Mouse (Mus musculus): ENCODE results near the gene Aldh2. TPM values are rescaled to one million over a fixed set of nuclear protein-coding genes. Genes with fewer than 3 reads are reported as not detected.
A peak's percentile ranks its signal among the peaks of the same experiment; 100 is the strongest.

Aldh2 gene
- polyA plus RNA-seq, 1 experiment from 2014 or later: 411 TPM

GRCm38 (mm10) chr5:121545793-121546529, 47.7 kb downstream of the Aldh2 start, which contains the start of gene Mapkapk5:
Gene Mapkapk5, minus strand, starts transcription at chr5:121545905.
- peak; percentile 97 for DNase-seq
- Histone ChIP-seq H3K27me3 (ENCODE audit: insufficient read depth, low read length) (no peaks in the 10 kb centered on the region), H3K36me3 (replicated peaks; ENCODE audit: insufficient read depth, low read length) (no peaks in the 10 kb centered on the region), H3K9me3 (ENCODE audit: low read length) (no peaks in the 10 kb centered on the region), H3K4me1 (ENCODE audit: insufficient read depth) (peaks cover 18% of the 10 kb centered on the region), H3K27ac (ENCODE audit: low read depth) (peak within 1 kb of the TSS; percentile 93), H3K4me3 (ENCODE audit: low read depth, low read length) (peak within 1 kb of the TSS; percentile 75), H3K9ac (replicated peaks) (peak within 1 kb of the TSS; percentile 89), H3K4me2 (ENCODE audit: low read depth, low read length) (peak within 1 kb of the TSS; percentile 71)
- WGBS (ENCODE audit: insufficient replicate concordance): 1% methylated on average over 45 of the region's 55 CpGs
- no peak; the same call in 1 of the 2 replicates for TF ChIP-seq EP300 (IDR thresholded peaks at IDR 0.05; ENCODE audit: low read depth)
- no peak for TF ChIP-seq CTCF (IDR thresholded peaks at IDR 0.05; ENCODE audit: low read depth)
- peak; percentile 94 for ATAC-seq

- Histone ChIP-seq H3K9me3 (ENCODE audit: low read length) (no peaks in the 10 kb centered on the region), H3K27ac (ENCODE audit: low read depth) (peak within 1 kb of the TSS; percentile 93), H3K36me3 (replicated peaks; ENCODE audit: insufficient read depth, low read length) (no peaks in the 10 kb centered on the region), H3K4me3 (ENCODE audit: low read depth, low read length) (peak within 1 kb of the TSS; percentile 75), H3K4me1 (ENCODE audit: insufficient read depth) (peaks cover 18% of the 10 kb centered on the region), H3K9ac (replicated peaks) (peak within 1 kb of the TSS; percentile 89), H3K4me2 (ENCODE audit: low read depth, low read length) (peak within 1 kb of the TSS; percentile 71), H3K27me3 (ENCODE audit: insufficient read depth, low read length) (no peaks in the 10 kb centered on the region)
- TF ChIP-seq CTCF (IDR thresholded peaks at IDR 0.05; ENCODE audit: low read depth) (no peak), EP300 (IDR thresholded peaks at IDR 0.05; ENCODE audit: low read depth) (no peak)
- ATAC-seq (peak; percentile 74), DNase-seq (no peak)
- WGBS (ENCODE audit: insufficient replicate concordance): under 1% methylated on average over 49 of the region's 97 CpGs
These were observed 48.5 kb downstream of the Aldh2 start, which contains the start of the genes Adam1a and Gm42878 for GRCm38 (mm10) chr5:121544910-121545792. Gene Adam1a, minus strand, starts transcription at chr5:121545482. Gene Gm42878, minus strand, starts transcription at chr5:121545482.

DNA sequence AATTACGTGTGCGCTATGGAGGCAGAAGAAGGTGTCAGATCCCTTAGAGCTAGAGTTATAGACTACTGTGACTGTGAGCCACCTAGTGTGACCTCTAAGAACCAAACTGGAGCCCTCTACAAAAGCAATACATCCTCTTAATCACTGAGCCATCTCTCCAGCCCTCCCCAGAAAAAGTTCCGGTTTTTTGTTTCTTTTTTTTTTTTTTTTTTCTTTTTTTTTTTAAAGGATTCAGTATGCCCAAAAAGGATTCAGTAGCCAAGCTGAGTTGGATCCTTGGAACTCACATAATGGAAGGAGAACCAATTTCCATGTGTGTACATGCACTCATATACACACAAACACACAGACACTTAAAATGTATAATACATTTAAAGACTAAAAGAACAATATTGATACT, 50.3 kb downstream of the Aldh2 start:
- ATAC-seq (no peak), DNase-seq (no peak)
- whole genome bisulfite sequencing (ENCODE audit: insufficient replicate concordance): 72% methylated on average over 3 of the region's 3 CpGs
- H3K27ac ChIP-seq (ENCODE audit: low read depth): no peak overlapping the region
- H3K36me3 ChIP-seq (replicated peaks; ENCODE audit: insufficient read depth, low read length): peaks cover 11% of the 10 kb centered on the region
- H3K4me2 ChIP-seq (ENCODE audit: low read depth, low read length): no peak overlapping the region
- H3K9me3 ChIP-seq (ENCODE audit: low read length): no peaks in the 10 kb centered on the region
- H3K9ac ChIP-seq (replicated peaks): no peak overlapping the region
- peaks cover 18% of the 10 kb centered on the region for H3K4me1 ChIP-seq (ENCODE audit: insufficient read depth)
- no peak overlapping the region for H3K4me3 ChIP-seq (ENCODE audit: low read depth, low read length)
- TF ChIP-seq CTCF (IDR thresholded peaks at IDR 0.05; ENCODE audit: low read depth) (no peak), EP300 (IDR thresholded peaks at IDR 0.05; ENCODE audit: low read depth) (no peak)
- H3K27me3 ChIP-seq (ENCODE audit: insufficient read depth, low read length): no peaks in the 10 kb centered on the region

GRCm38 (mm10) chr5:121541235-121541634, 52.4 kb downstream of the Aldh2 start:
- Histone ChIP-seq H3K4me3 (ENCODE audit: low read depth, low read length) (no peak overlapping the region), H3K27me3 (ENCODE audit: insufficient read depth, low read length) (no peaks in the 10 kb centered on the region), H3K27ac (ENCODE audit: low read depth) (no peak overlapping the region), H3K4me1 (ENCODE audit: insufficient read depth) (peaks cover 18% of the 10 kb centered on the region), H3K4me2 (ENCODE audit: low read depth, low read length) (no peak overlapping the region), H3K9me3 (ENCODE audit: low read length) (no peaks in the 10 kb centered on the region), H3K36me3 (replicated peaks; ENCODE audit: insufficient read depth, low read length) (peaks cover 16% of the 10 kb centered on the region), H3K9ac (replicated peaks) (no peak overlapping the region)
- no peak for DNase-seq
- no peak for ATAC-seq
- peak; percentile 24; the same call in 1 of the 2 replicates for TF ChIP-seq CTCF (IDR thresholded peaks at IDR 0.05; ENCODE audit: low read depth)
- TF ChIP-seq EP300 (IDR thresholded peaks at IDR 0.05; ENCODE audit: low read depth): no peak
- 82% methylated on average over 7 of the region's 7 CpGs for WGBS (ENCODE audit: insufficient replicate concordance)

DNA sequence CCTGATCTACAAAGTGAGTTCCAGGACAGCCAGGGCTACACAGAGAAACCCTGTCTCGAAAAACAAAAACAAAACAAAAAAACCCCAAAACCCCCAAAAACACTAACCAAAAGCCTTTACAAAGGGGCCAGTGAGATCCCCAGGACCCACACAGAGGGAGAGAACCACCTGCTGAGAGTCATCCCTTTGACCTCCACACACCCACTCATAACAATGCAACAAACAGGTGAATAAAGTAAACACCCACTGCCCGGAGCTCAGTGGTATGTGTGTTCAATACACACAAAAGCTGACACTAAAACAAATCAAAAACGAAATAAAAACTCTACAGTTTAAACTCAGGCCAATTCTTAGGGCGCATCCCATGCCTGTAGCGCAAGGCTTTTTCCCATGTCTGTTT, 53.6 kb downstream of the Aldh2 start:
- H3K9me3 ChIP-seq (ENCODE audit: low read length): no peaks in the 10 kb centered on the region
- H3K9ac ChIP-seq (replicated peaks): no peak overlapping the region
- WGBS (ENCODE audit: insufficient replicate concordance): 84% methylated on average over 5 of the region's 5 CpGs
- H3K4me3 ChIP-seq (ENCODE audit: low read depth, low read length): no peak overlapping the region
- H3K4me2 ChIP-seq (ENCODE audit: low read depth, low read length): no peak overlapping the region
- no peaks in the 10 kb centered on the region for H3K27me3 ChIP-seq (ENCODE audit: insufficient read depth, low read length)
- TF ChIP-seq EP300 (IDR thresholded peaks at IDR 0.05; ENCODE audit: low read depth) (no peak), CTCF (IDR thresholded peaks at IDR 0.05; ENCODE audit: low read depth) (no peak)
- H3K36me3 ChIP-seq (replicated peaks; ENCODE audit: insufficient read depth, low read length): peaks cover 26% of the 10 kb centered on the region
- no peak for ATAC-seq
- DNase-seq: no peak
- no peak overlapping the region for H3K27ac ChIP-seq (ENCODE audit: low read depth)
- peaks cover 18% of the 10 kb centered on the region for H3K4me1 ChIP-seq (ENCODE audit: insufficient read depth)

- no peak for DNase-seq
- Histone ChIP-seq H3K4me2 (ENCODE audit: low read depth, low read length) (no peak overlapping the region), H3K9ac (replicated peaks) (no peak overlapping the region), H3K9me3 (ENCODE audit: low read length) (no peaks in the 10 kb centered on the region), H3K27ac (ENCODE audit: low read depth) (no peak overlapping the region), H3K4me3 (ENCODE audit: low read depth, low read length) (no peak overlapping the region), H3K36me3 (replicated peaks; ENCODE audit: insufficient read depth, low read length) (peaks cover 44% of the 10 kb centered on the region), H3K4me1 (ENCODE audit: insufficient read depth) (peaks cover 4% of the 10 kb centered on the region), H3K27me3 (ENCODE audit: insufficient read depth, low read length) (no peaks in the 10 kb centered on the region)
- no peak for ATAC-seq
- 92% methylated on average over 2 of the region's 2 CpGs for WGBS (ENCODE audit: insufficient replicate concordance)
- no peak for TF ChIP-seq CTCF (IDR thresholded peaks at IDR 0.05; ENCODE audit: low read depth)
- TF ChIP-seq EP300 (IDR thresholded peaks at IDR 0.05; ENCODE audit: low read depth): no peak
These were observed 56.0 kb downstream of the Aldh2 start for GRCm38 (mm10) chr5:121537588-121537987.

All from liver, postnatal 0 days (tissue).